Mouse (Mus musculus): ENCODE results near the gene Tent4b. TPM values are rescaled to one million over a fixed set of nuclear protein-coding genes. Genes with fewer than 3 reads are reported as not detected.

The Tent4b gene
- polyA plus RNA-seq, 1 experiment from 2014 or later = 8.7 TPM

DNA sequence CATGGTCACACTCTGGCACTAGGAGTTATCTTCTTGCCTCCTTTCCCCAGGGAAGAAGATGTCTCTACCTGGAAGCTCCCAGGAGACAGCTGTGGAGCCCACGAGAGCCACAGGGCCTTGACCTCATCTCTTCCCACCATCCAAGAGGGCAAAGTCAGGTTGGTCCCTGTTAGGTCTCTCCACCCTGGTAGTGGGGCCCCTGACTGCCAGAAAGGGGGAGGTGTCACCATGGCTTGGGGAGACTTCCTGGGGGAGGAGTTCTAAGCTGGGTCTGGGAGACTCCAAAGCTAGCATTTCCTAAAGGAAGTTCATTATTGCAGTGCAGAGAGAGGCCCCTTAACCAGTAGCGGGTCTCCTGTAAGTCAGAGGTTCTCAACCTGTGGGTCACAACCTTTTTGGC, 96.0 kb downstream of the Tent4b start:
- no peaks in the 10 kb centered on the region for H3K27me3 ChIP-seq
- H3K4me2 ChIP-seq (replicated peaks) = no peak overlapping the region
- H3K4me3 ChIP-seq = no peak overlapping the region
- no peak overlapping the region for H3K27ac ChIP-seq
- peaks cover 18% of the 10 kb centered on the region for H3K4me1 ChIP-seq
- no peak for ATAC-seq (ENCODE audit: low FRiP score, low read depth)
- no peak overlapping the region for H3K9ac ChIP-seq
- H3K36me3 ChIP-seq = no peaks in the 10 kb centered on the region
- WGBS = 81% methylated on average over 2 of the region's 2 CpGs
- H3K9me3 ChIP-seq = no peaks in the 10 kb centered on the region

DNA sequence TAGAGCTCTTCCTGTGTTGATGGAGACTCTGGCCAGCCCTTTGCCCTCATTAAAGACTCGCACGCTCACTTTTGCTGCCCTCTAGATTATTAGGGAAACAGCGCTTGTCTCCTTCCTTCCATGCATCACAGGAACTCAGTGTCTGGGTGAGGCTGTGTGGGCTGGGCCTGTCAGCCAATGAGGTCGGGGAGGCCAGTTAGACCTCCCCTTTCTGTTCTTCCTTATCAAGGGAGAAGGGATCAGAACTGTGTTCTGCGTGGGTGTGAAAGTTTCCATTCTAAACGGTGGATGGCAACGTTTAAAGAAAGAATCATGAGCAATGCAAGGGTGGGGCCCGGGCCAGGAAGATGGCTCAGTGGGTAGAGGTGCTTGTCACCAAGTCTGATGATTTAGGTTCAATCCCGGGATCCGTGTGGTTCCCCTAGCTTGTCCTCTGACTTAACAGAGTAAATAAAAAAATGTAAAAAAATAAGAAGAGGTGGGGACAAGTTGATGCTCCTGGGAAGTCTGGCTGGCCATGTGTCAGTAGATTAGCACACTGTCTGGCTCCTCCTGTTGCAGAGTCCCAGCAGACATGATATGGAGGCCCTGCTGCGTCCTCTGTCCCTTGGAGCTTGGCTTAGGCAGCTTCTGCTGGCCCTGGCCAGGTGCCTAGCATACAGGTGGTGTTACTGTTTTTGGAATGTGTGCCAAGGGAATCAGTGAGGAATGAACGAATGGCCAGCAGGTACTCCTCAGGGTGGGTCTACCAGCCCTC, 99.1 kb downstream of the Tent4b start:
- Histone ChIP-seq H3K4me3 (no peak overlapping the region), H3K4me2 (replicated peaks) (no peak overlapping the region), H3K27me3 (no peaks in the 10 kb centered on the region), H3K4me1 (peaks cover 23% of the 10 kb centered on the region), H3K9me3 (no peaks in the 10 kb centered on the region), H3K36me3 (no peaks in the 10 kb centered on the region), H3K9ac (no peak overlapping the region), H3K27ac (no peak overlapping the region)
- WGBS = 48% methylated on average over 12 of the region's 12 CpGs
- no peak for ATAC-seq (ENCODE audit: low FRiP score, low read depth)

DNA sequence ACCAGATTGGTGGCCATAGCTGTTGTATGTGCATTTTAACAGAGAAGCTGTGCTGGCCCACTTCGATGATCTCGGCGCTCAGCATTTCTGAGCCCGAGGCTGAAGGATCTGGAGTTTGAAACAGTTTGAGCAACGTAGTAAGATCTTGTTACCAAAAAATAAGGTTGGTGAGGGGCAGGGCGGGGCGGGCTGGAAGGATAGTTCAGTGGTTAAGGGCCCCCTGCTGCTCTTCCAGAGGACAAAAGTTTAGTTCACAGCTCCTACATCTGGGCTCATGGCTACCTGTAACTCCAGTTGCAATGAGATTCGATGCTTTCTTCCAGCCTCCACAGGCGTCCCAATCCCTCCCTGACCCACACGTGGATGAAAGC, 99.7 kb downstream of the Tent4b start:
- Histone ChIP-seq H3K4me1 (peaks cover 23% of the 10 kb centered on the region), H3K4me3 (no peak overlapping the region), H3K27me3 (no peaks in the 10 kb centered on the region), H3K4me2 (replicated peaks) (no peak overlapping the region), H3K9me3 (no peaks in the 10 kb centered on the region), H3K27ac (no peak overlapping the region), H3K36me3 (no peaks in the 10 kb centered on the region), H3K9ac (no peak overlapping the region)
- no peak for ATAC-seq (ENCODE audit: low FRiP score, low read depth)
- 84% methylated on average over 10 of the region's 10 CpGs for WGBS

DNA sequence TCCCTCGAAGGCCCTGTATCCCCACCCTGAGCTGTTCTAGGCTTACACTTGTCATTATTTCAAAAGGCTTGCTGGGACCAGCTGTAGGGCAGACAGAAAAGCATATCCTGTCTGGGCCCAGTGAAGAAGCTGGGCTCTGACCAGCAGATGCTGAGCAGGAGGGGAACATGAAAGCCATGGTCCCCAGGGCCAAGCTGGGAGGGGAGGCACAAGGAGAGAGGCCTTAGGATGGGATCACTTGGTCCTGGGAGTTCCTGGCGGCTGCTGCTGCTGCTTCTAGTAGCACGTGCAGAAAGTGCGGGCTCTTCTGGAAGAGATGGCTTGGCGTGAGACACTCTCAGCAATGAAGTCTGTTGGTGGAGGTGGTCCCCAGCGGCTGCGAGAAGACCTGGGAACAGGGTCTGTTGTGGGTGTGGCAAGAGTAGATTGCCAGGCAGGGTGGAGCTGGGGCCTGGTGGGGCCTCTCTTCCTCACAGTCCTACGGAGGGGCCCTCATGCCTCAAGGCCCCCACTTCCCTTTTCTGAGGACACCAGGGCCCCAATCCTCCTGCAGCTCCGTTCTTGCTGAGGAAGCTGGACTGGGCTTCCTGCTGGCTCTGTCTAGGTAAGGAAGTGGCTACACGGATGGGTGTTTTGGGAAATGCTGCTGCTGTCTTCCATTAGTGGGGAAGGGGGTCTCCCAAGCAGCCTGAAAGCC, 101.0 kb downstream of the Tent4b start:
- ATAC-seq (ENCODE audit: low FRiP score, low read depth) = no peak; the same call in 1 of the 2 replicates
- H3K27ac ChIP-seq = no peak overlapping the region

DNA sequence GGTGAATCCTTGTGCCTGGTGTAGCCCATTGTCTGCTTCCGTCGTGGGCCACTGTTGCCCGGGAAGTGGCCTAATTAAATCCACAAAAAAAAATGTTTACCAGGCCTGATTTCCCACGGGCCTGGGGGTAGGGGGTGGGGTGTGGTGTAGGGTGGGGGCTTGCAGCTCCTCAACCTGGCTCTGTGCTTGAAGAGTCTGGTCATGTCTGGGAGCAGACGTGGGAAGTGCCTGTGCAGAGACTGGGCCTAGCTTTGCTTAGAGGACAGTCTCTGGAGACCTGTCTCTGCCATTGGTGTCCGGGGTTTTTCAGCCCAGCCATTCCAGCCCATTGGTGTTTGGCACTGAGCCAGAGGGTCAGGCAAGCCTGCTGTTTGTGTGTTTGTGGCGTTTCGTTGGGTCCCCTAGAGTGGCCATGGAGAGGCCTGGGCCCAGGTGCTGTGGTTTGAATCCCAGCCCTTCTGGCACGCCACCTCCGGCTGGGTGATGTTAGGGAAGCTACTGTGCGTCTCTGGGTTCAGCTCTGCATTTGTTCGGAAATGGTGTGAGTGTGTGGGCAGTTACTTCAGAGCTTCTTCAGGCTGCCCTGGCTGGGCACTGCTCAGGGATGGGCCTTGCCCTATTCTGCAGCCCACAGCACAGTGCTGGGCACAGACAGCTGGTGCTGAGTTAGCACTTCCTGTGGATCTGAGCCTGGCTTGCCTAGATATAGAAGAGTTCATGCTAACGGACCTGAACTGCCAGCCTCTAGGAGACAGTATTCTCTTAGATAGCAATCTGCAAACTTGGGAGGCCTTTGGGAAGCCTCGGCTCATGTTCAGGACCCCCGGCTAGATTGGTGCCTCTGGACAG, 102.8 kb downstream of the Tent4b start:
- no peak for ATAC-seq (ENCODE audit: low FRiP score, low read depth)
- Histone ChIP-seq H3K9ac (no peak overlapping the region), H3K9me3 (no peaks in the 10 kb centered on the region), H3K36me3 (no peaks in the 10 kb centered on the region), H3K4me1 (peaks cover 19% of the 10 kb centered on the region), H3K4me3 (no peak overlapping the region), H3K27me3 (no peaks in the 10 kb centered on the region), H3K4me2 (replicated peaks) (no peak overlapping the region), H3K27ac (no peak overlapping the region)
- 65% methylated on average over 15 of the region's 15 CpGs for WGBS

More for the DNA sequence above, 101.0 kb downstream of the Tent4b start:
- H3K9ac ChIP-seq = no peak overlapping the region
- no peak overlapping the region for H3K4me2 ChIP-seq (replicated peaks)
- H3K36me3 ChIP-seq = no peaks in the 10 kb centered on the region
- H3K4me3 ChIP-seq = no peak overlapping the region
- no peaks in the 10 kb centered on the region for H3K9me3 ChIP-seq
- 70% methylated on average over 10 of the region's 10 CpGs for WGBS
- H3K27me3 ChIP-seq = no peaks in the 10 kb centered on the region
- H3K4me1 ChIP-seq = peaks cover 20% of the 10 kb centered on the region

DNA sequence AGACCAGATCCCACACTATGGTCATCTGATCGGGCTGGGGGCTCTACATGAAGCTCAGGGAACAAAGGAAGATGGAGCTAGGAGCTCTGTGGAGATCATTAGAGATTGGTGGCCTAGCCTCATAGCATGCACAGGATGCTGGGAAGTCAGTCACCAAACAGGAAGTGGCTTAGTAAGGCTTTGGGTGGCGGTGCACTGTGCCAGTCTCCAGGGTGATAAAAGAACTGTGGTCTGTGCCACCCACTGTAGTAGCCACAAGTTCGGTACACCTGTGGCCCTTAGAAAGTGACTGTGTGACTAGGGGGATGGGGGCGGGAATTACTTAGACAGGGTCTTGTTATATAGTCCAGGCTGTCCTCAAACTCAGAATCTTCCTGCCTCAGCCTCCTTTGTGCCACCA, 106.8 kb downstream of the Tent4b start:
- H3K4me1 ChIP-seq = peaks cover 11% of the 10 kb centered on the region; the same call in 1 of the 2 replicates
- no peaks in the 10 kb centered on the region for H3K9me3 ChIP-seq
- no peak for ATAC-seq (ENCODE audit: low FRiP score, low read depth)
- H3K36me3 ChIP-seq = no peaks in the 10 kb centered on the region
- no peak overlapping the region for H3K27ac ChIP-seq
- no peak overlapping the region for H3K4me3 ChIP-seq
- H3K4me2 ChIP-seq (replicated peaks) = no peak overlapping the region
- WGBS = 88% methylated on average over 4 of the region's 4 CpGs
- no peaks in the 10 kb centered on the region for H3K27me3 ChIP-seq
- no peak overlapping the region for H3K9ac ChIP-seq

DNA sequence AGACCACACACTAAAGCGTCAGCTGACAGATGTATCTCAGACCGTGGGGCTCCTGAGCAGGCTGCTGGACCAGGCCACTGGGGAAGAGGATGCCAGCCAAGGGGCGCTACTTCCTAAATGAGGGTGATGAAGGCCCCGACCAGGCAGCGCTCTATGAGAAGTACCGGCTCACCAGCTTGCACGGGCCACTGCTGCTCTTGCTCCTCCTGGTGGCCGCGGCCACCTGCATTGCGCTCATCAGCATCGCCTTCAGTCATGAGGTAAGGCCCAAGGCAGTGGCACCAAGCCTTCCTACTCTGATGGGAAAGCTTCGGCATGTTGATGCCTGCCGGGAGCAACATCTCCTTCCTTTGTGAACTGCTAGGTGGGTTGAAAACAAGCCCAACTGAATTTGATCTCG, 107.5 kb downstream of the Tent4b start:
- Histone ChIP-seq H3K9me3 (no peaks in the 10 kb centered on the region), H3K4me2 (replicated peaks) (no peak overlapping the region), H3K4me3 (no peak overlapping the region), H3K9ac (no peak overlapping the region), H3K4me1 (peaks cover 8% of the 10 kb centered on the region; the same call in 1 of the 2 replicates), H3K36me3 (no peaks in the 10 kb centered on the region), H3K27me3 (no peaks in the 10 kb centered on the region), H3K27ac (no peak overlapping the region)
- 72% methylated on average over 14 of the region's 14 CpGs for WGBS
- ATAC-seq (ENCODE audit: low FRiP score, low read depth) = no peak

DNA sequence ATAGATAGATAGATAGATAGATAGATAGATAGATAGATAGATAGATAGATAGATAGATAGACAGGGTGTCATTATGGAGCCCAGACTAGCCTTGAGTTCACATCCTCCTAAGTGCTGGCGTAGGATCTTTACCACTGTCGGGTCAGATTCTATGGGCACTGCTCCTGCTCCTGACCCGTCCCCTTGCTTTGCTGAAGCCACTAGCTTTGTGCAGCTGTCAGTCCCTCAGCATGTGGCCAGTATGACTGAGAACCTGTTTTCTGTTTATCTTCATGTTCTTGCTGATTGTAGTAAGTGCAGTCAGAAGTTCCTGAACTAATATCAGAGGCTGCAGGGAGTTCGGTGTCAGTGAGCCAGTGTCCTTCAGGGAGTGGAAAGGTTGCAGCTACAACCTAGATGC, 108.7 kb downstream of the Tent4b start:
- WGBS = 84% methylated on average over 4 of the region's 4 CpGs
- Histone ChIP-seq H3K36me3 (no peaks in the 10 kb centered on the region), H3K27ac (no peak overlapping the region), H3K4me3 (no peak overlapping the region), H3K4me2 (replicated peaks) (no peak overlapping the region), H3K9ac (no peak overlapping the region), H3K27me3 (no peaks in the 10 kb centered on the region), H3K4me1 (no peaks in the 10 kb centered on the region), H3K9me3 (no peaks in the 10 kb centered on the region)
- no peak for ATAC-seq (ENCODE audit: low FRiP score, low read depth)

Other genes starting within 250 kb of the Tent4b start
- 26.4 and 27.2 TPM in 2 replicates for gene Zfp423, start 239.6 kb upstream of the Tent4b start, polyA plus RNA-seq (2015; fragmentation: Nextera tagmentation; extraction: Ambion mirVana)
- 63.8 and 65.0 TPM in 2 replicates for gene Cnep1r1, start 80.4 kb upstream of the Tent4b start, polyA plus RNA-seq (2015; fragmentation: Nextera tagmentation; extraction: Ambion mirVana)
- gene Heatr3, start 61.4 kb upstream of the Tent4b start, polyA plus RNA-seq (2015; fragmentation: Nextera tagmentation; extraction: Ambion mirVana) = 51.3 and 52.0 TPM in 2 replicates
- gene Adcy7, start 73.2 kb downstream of the Tent4b start, polyA plus RNA-seq (2015; fragmentation: Nextera tagmentation; extraction: Ambion mirVana) = 5.1 and 5.5 TPM in 2 replicates
- gene Brd7, start 163.0 kb downstream of the Tent4b start, polyA plus RNA-seq (2015; fragmentation: Nextera tagmentation; extraction: Ambion mirVana) = 85.3 and 86.1 TPM in 2 replicates

All from limb, embryonic 13.5 days (tissue).